Mouse (Mus musculus) 3134 (cell line): ENCODE results near the gene Gm20773.
"Not testable (repeated sequence)": the region's sequence is repeated elsewhere in the genome, so short reads cannot be mapped to it uniquely, and the experiment has no call there.

Experiments used
- DNase-seq: peaks from one replicate; pipeline ENCODE4 v3.0.0-alpha.2; 2011; ENCODE audit warnings: low spot score; ENCODE audit not compliant: insufficient read length; ENCODE audit errors: extremely low read depth

Gene Gm20773

GRCm38 (mm10) chrY:13493726-13494125, at the start of gene Gm20773:
Gm20773 (plus strand) TSS chrY:13494026.
- not testable (repeated sequence) for DNase-seq

GRCm38 (mm10) chrY:13465479-13465878, 28.3 kb upstream of the Gm20773 start, which contains the start of gene Gm21866:
Gm21866 (minus strand) TSS chrY:13465579.
- DNase-seq = not testable (repeated sequence)
